Mouse (Mus musculus) midbrain, embryonic 14.5 days (tissue): Measurements from ENCODE around the gene Ppp6r1. TPM values are rescaled to one million over a fixed set of nuclear protein-coding genes. Genes with fewer than 3 reads are reported as not detected.

Source experiments
- ATAC-seq: fragments of 200-750 bp; cut with Nextera tagmentation; 2 replicates; pipeline ENCODE4 v1.8.0; 2017; ENCODE audit warnings: moderate number of reproducible peaks, moderate library complexity; ENCODE audit not compliant: low FRiP score, low TSS enrichment
- DNase-seq: peaks from one replicate; pipeline ENCODE4 v3.0.0-alpha.2; 2015
- H3K27ac ChIP-seq: fragments of 300-500 bp; sonication (generic); replicated peaks from 2 replicates; pipeline ENCODE4 v1.5.1; 2014; ENCODE audit warnings: mild to moderate bottlenecking, low read depth, low read length, moderate library complexity
- H3K27me3 ChIP-seq: fragments of 300-500 bp; sonication (generic); 2 replicates; pipeline ENCODE4 v1.6.1; 2014; ENCODE audit warnings: low read length, control low read depth, mixed read lengths; ENCODE audit not compliant: control insufficient read depth, insufficient read depth
- H3K36me3 ChIP-seq: fragments of 300-500 bp; sonication (generic); 2 replicates; pipeline ENCODE4 v1.6.1; 2014; ENCODE audit warnings: low read length, control low read depth; ENCODE audit not compliant: control insufficient read depth, insufficient read depth
- H3K4me1 ChIP-seq: fragments of 300-500 bp; sonication (generic); 2 replicates; pipeline ENCODE4 v1.6.1; 2014; ENCODE audit warnings: mild to moderate bottlenecking, antibody characterized with exemption, low read length, control low read depth; ENCODE audit not compliant: control insufficient read depth, insufficient read depth
- H3K4me2 ChIP-seq: fragments of 300-500 bp; sonication (generic); 2 replicates; pipeline ENCODE4 v1.6.1; 2014; ENCODE audit warnings: mild to moderate bottlenecking, low read length, moderate library complexity
- H3K4me3 ChIP-seq: fragments of 300-500 bp; sonication (generic); replicated peaks from 2 replicates; pipeline ENCODE4 v1.5.1; 2014; ENCODE audit warnings: low read depth, low read length
- H3K9ac ChIP-seq: fragments of 300-500 bp; sonication (generic); replicated peaks from 2 replicates; pipeline ENCODE4 v1.6.1; 2014; ENCODE audit warnings: mild to moderate bottlenecking, low read length, moderate library complexity
- H3K9me3 ChIP-seq: fragments of 300-500 bp; sonication (generic); 2 replicates; pipeline ENCODE4 v1.6.1; 2016; ENCODE audit warnings: low read length, control low read depth, mixed read lengths; ENCODE audit not compliant: control insufficient read depth
- WGBS: fragments of 180-500 bp; shearing (Covaris S2); extraction: QIAGEN DNeasy Blood & Tissue Kit; methylation state at CpG from one replicate; pipeline ENCODE4 v1.1.7; 2014; 5-methylcytosine and 5-hydroxymethylcytosine counted together
- polyA plus RNA-seq: library from polyadenylated mRNA; unstranded; fragments of >200 nt; fragmentation: Nextera tagmentation; extraction: Ambion mirVana; gene quantifications from 2 replicates; pipeline ENCODE4 v1.2.1, GENCODE M21; 2014

Ppp6r1 gene
- 8.7 and 11.2 TPM in 2 replicates for polyA plus RNA-seq

DNA sequence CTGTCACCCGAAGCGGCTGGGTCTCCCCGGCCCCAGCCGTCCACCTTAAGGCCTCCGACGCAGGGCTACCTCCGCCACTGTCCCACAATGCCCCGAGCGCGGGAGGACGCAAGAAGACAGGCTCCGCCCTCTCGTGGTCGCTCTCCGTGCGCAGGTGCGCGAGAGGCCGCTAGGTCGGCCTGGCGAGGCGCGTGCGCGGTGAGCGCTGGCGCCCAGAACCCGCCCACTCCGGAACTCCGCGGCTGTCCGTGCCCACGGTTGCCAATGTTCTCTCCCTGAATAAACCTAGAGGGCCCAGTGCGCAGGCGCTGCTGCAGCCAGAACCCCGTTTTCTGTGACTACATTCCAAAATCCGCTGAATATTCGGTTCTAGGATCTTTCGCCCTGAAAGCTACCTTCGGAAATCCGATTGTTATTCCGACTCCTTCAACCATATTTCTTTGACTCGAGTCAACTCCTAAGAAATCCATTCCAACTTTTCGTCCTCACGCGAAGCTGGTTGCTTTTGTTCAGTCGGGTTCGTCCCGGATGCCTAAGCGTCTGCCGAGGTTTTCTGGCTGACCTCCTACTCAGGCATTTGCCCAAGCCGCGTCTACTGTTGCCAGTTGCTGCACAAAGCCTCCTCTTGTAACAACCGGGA is at the start of gene Ppp6r1:
Ppp6r1 (minus strand) TSS at position 108 of the 640 bp plus-strand sequence.
- Histone ChIP-seq H3K4me2 (peak within 1 kb of the TSS; percentile 94), H3K4me3 (peak within 1 kb of the TSS; percentile 88), H3K4me1 (peaks cover 28% of the 10 kb centered on the region), H3K36me3 (peaks cover 16% of the 10 kb centered on the region; the same call in 1 of the 2 replicates), H3K27ac (peak within 1 kb of the TSS; percentile 95), H3K27me3 (no peaks in the 10 kb centered on the region), H3K9me3 (no peaks in the 10 kb centered on the region), H3K9ac (peak within 1 kb of the TSS; percentile 89)
- ATAC-seq (peak; percentile 96), DNase-seq (peak; percentile 99)
- under 1% methylated on average over 54 of the region's 54 CpGs for WGBS

DNA sequence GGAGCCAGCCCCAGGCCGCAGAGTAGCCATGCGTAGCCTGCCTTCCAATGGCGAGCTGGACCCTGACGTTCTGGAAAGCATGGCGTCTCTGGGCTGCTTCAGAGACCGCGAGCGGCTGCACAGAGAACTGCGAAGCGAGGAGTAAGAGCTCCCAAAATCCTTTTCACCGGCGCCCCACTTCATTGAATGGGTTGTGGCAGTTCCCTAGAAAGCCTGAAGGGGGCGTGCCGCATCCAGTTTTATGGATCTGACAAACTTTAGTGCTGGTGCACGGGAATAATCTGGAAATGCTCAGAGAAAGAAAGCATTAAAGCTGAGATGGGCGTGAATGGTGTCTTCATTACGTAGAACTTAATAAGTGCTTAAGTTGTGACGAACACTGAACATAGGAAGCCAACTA is 46.3 kb upstream of the Ppp6r1 start:
- no peak for ATAC-seq
- H3K27me3 ChIP-seq = no peaks in the 10 kb centered on the region
- peak; percentile 66 for DNase-seq
- no peak overlapping the region for H3K9ac ChIP-seq
- no peak overlapping the region for H3K4me2 ChIP-seq
- 28% methylated on average over 18 of the region's 18 CpGs for WGBS
- H3K27ac ChIP-seq = no peak overlapping the region
- H3K4me3 ChIP-seq = no peak overlapping the region
- no peaks in the 10 kb centered on the region for H3K9me3 ChIP-seq
- H3K4me1 ChIP-seq = no peaks in the 10 kb centered on the region
- H3K36me3 ChIP-seq = peaks cover 94% of the 10 kb centered on the region

GRCm38 (mm10) chr7:4703195-4703594 is 44.4 kb upstream of the Ppp6r1 start:
- WGBS = 95% methylated on average over 7 of the region's 7 CpGs
- Histone ChIP-seq H3K27me3 (no peaks in the 10 kb centered on the region), H3K9me3 (no peaks in the 10 kb centered on the region), H3K9ac (no peak overlapping the region), H3K36me3 (peaks cover 93% of the 10 kb centered on the region), H3K4me2 (no peak overlapping the region), H3K4me3 (no peak overlapping the region), H3K4me1 (no peaks in the 10 kb centered on the region), H3K27ac (no peak overlapping the region)
- ATAC-seq (no peak), DNase-seq (no peak)

DNA sequence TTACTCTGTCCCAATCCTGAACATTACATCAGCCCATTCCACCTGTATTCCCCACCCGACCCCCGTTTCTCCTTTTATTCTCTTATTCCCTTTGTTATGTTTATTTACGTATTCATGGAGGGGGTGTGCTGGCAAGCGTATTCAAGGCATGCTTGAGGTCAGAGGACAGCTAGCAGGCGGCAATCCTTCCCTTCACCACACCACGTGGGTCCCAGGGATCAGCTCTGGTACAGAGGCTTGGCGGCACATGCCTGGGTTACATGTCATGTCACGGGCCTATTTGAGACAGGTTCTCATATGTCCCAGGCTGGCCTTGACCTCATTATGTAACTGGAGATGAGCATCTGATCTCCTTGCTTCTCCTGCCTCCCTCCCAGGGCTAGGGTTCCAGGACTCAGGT is 43.5 kb upstream of the Ppp6r1 start:
- Histone ChIP-seq H3K4me3 (no peak overlapping the region), H3K27me3 (no peaks in the 10 kb centered on the region), H3K27ac (no peak overlapping the region), H3K9me3 (no peaks in the 10 kb centered on the region), H3K9ac (no peak overlapping the region), H3K4me1 (no peaks in the 10 kb centered on the region), H3K36me3 (peaks cover 91% of the 10 kb centered on the region), H3K4me2 (no peak overlapping the region)
- ATAC-seq (no peak), DNase-seq (no peak)
- 44% methylated on average over 8 of the region's 8 CpGs for WGBS

- Histone ChIP-seq H3K4me1 (peaks cover 10% of the 10 kb centered on the region), H3K4me2 (no peak overlapping the region), H3K9me3 (no peaks in the 10 kb centered on the region), H3K27ac (no peak overlapping the region), H3K4me3 (no peak overlapping the region), H3K9ac (no peak overlapping the region), H3K27me3 (no peaks in the 10 kb centered on the region), H3K36me3 (peaks cover 52% of the 10 kb centered on the region)
- ATAC-seq = no peak
- no peak for DNase-seq
- 60% methylated on average over 6 of the region's 6 CpGs for WGBS
Measured at GRCm38 (mm10) chr7:4693004-4693403, 34.2 kb upstream of the Ppp6r1 start.

DNA sequence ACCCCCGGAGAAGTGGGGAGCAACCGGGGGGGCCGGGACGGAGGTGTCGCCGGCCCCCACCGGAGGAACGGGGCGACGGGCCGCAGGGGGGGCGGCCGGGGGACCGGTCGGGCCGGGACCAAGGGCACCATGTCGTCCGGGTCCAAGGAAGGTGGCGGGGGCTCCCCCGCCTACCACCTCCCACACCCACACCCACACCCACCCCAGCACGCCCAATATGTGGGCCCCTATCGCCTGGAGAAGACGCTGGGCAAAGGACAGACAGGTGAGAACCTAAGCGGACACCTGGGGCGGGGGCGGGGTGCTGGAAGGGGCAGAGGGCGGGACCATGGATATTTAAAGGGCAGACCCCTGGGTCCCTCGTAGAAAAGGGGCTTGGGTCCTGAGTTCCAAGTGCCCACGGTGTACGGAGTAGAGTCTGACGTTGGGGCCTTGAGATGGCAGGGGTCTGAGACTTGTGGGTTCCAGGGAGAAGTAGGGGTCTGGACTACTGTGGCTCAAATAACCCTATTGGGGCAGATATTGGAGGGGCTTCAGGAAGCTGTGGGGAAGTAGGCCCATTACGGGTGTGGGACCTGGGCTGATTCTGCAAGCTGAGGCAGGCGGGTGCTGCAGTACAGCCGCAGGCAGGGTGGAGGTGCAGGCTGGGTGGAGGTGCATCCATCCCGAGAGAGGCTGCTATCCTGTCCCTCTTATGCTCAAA is 32.3 kb upstream of the Ppp6r1 start:
- 3% methylated on average over 32 of the region's 35 CpGs for WGBS
- H3K4me3 ChIP-seq = peak overlapping the region; percentile 99
- DNase-seq (peak; percentile 51), ATAC-seq (peak; percentile 74)
- peaks cover 37% of the 10 kb centered on the region for H3K36me3 ChIP-seq
- peak overlapping the region; percentile 96 for H3K27ac ChIP-seq
- peak overlapping the region; percentile 100 for H3K9ac ChIP-seq
- H3K27me3 ChIP-seq = no peaks in the 10 kb centered on the region
- H3K4me2 ChIP-seq = peak overlapping the region; percentile 74
- H3K9me3 ChIP-seq = no peaks in the 10 kb centered on the region
- peaks cover 10% of the 10 kb centered on the region for H3K4me1 ChIP-seq

DNA sequence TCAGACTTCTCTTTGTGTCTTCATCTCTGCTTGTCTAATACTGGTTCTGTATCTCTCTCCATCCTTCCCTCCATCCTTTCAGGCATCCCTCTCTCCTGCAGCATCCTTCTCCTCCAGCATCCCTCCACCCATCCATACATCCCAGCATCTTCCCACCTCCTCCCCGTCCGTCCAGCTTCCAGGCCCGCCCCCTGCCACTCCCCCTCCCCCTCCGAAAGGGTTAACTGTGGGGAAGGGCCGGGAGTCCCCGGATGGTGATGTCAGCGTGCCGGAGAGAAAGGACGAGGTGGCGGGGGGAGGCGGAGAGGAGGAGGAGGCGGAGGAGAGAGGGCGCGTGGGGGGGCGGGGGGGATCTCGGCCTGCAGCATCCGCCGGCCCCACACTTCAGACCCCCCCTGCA is 31.6 kb upstream of the Ppp6r1 start, which contains the start of gene Brsk1:
Brsk1 (plus strand) TSS at position 218 of the 400 bp plus-strand sequence.
- Histone ChIP-seq H3K9ac (peak within 1 kb of the TSS; percentile 100), H3K4me1 (peaks cover 10% of the 10 kb centered on the region), H3K36me3 (peaks cover 30% of the 10 kb centered on the region), H3K4me3 (peak within 1 kb of the TSS; percentile 99), H3K27me3 (no peaks in the 10 kb centered on the region), H3K4me2 (peak within 1 kb of the TSS; percentile 74), H3K9me3 (no peaks in the 10 kb centered on the region), H3K27ac (peak within 1 kb of the TSS; percentile 96)
- 1% methylated on average over 15 of the region's 18 CpGs for WGBS
- ATAC-seq (peak; percentile 91), DNase-seq (peak; percentile 96)

- ATAC-seq (peak; percentile 95), DNase-seq (peak; percentile 95)
- Histone ChIP-seq H3K9ac (peak within 1 kb of the TSS; percentile 59), H3K27ac (peak within 1 kb of the TSS; percentile 83), H3K4me2 (peak within 1 kb of the TSS; percentile 92), H3K9me3 (no peaks in the 10 kb centered on the region), H3K4me3 (peak within 1 kb of the TSS; percentile 73), H3K36me3 (peaks cover 16% of the 10 kb centered on the region), H3K27me3 (no peaks in the 10 kb centered on the region), H3K4me1 (peaks cover 7% of the 10 kb centered on the region)
- under 1% methylated on average over 32 of the region's 32 CpGs for WGBS
Measured at GRCm38 (mm10) chr7:4684632-4685417, 26.0 kb upstream of the Ppp6r1 start, which contains the start of gene Hspbp1. Gene Hspbp1 (minus strand): TSS chr7:4685068.
